Mouse (Mus musculus): ENCODE measurements around the gene Tmem54. TPM values are rescaled to one million over a fixed set of nuclear protein-coding genes. Genes with fewer than 3 reads are reported as not detected.

Gene Tmem54
- polyA plus RNA-seq, 1 experiment from 2014 or later = 10.6 TPM

DNA sequence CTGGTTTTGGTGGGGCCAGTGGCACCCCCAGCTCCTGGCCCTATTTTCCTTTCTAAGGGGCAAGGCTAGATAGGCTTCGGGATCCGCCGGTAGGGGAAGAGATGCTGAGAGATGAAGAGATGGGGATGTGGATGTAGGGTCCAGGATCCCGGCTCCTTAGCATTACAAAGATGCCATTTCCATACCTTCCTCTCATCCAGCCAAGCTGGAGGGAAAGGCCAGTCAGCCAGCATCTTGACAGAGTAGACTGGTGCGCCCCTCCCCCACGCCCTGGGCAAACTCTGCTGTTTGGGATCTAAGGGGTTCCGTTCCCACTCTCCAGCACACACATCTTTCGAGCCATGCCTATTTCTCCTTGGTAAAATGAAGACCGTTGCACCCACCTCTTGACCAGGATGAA is 725 bp downstream of the Tmem54 start:
- Histone ChIP-seq H3K4me3 (peak overlapping the region; percentile 41), H3K27me3 (peaks cover 54% of the 10 kb centered on the region), H3K4me2 (peak overlapping the region; percentile 65), H3K9me3 (no peaks in the 10 kb centered on the region), H3K36me3 (no peaks in the 10 kb centered on the region), H3K9ac (peak overlapping the region; percentile 62; the same call in 1 of the 2 replicates), H3K27ac (no peak overlapping the region), H3K4me1 (peaks cover 10% of the 10 kb centered on the region; the same call in 1 of the 2 replicates)
- WGBS = 16% methylated on average over 9 of the region's 9 CpGs
- ATAC-seq (ENCODE audit: insufficient number of reproducible peaks, insufficient read depth, low FRiP score, low TSS enrichment, low read depth) = no peak

GRCm38 (mm10) chr4:129107348-129107899 is 2.1 kb downstream of the Tmem54 start:
- H3K4me2 ChIP-seq = no peak overlapping the region
- 67% methylated on average over 10 of the region's 10 CpGs for WGBS
- H3K4me3 ChIP-seq = no peak overlapping the region
- peaks cover 54% of the 10 kb centered on the region for H3K27me3 ChIP-seq
- no peaks in the 10 kb centered on the region for H3K36me3 ChIP-seq
- H3K4me1 ChIP-seq = peaks cover 16% of the 10 kb centered on the region
- no peak for ATAC-seq (ENCODE audit: insufficient number of reproducible peaks, insufficient read depth, low FRiP score, low TSS enrichment, low read depth)
- no peak overlapping the region for H3K27ac ChIP-seq
- H3K9ac ChIP-seq = 0 out of 2 replicates have a peak overlapping the region, but pooled peaks have one; percentile 27
- H3K9me3 ChIP-seq = no peaks in the 10 kb centered on the region

- Histone ChIP-seq H3K4me1 (peaks cover 25% of the 10 kb centered on the region), H3K4me2 (no peak overlapping the region), H3K9ac (no peak overlapping the region), H3K36me3 (no peaks in the 10 kb centered on the region), H3K27me3 (peaks cover 50% of the 10 kb centered on the region), H3K27ac (no peak overlapping the region), H3K4me3 (no peak overlapping the region), H3K9me3 (no peaks in the 10 kb centered on the region)
- no peak for ATAC-seq (ENCODE audit: insufficient number of reproducible peaks, insufficient read depth, low FRiP score, low TSS enrichment, low read depth)
- 84% methylated on average over 7 of the region's 7 CpGs for WGBS
Measured at GRCm38 (mm10) chr4:129108624-129109023, 3.3 kb downstream of the Tmem54 start.

GRCm38 (mm10) chr4:129110804-129111203 is 5.5 kb downstream of the Tmem54 start:
- peaks cover 46% of the 10 kb centered on the region for H3K27me3 ChIP-seq
- H3K9ac ChIP-seq = no peak overlapping the region
- no peak overlapping the region for H3K4me3 ChIP-seq
- 87% methylated on average over 6 of the region's 6 CpGs for WGBS
- H3K9me3 ChIP-seq = no peaks in the 10 kb centered on the region
- no peak; the same call in 1 of the 2 replicates for ATAC-seq (ENCODE audit: insufficient number of reproducible peaks, insufficient read depth, low FRiP score, low TSS enrichment, low read depth)
- no peaks in the 10 kb centered on the region for H3K36me3 ChIP-seq
- no peak overlapping the region for H3K4me2 ChIP-seq
- no peak overlapping the region for H3K27ac ChIP-seq
- H3K4me1 ChIP-seq = peaks cover 19% of the 10 kb centered on the region

- H3K4me2 ChIP-seq = no peak overlapping the region
- no peak overlapping the region for H3K4me3 ChIP-seq
- ATAC-seq (ENCODE audit: insufficient number of reproducible peaks, insufficient read depth, low FRiP score, low TSS enrichment, low read depth) = no peak
- H3K9ac ChIP-seq = no peak overlapping the region
- peaks cover 45% of the 10 kb centered on the region for H3K27me3 ChIP-seq
- H3K4me1 ChIP-seq = peaks cover 15% of the 10 kb centered on the region
- no peaks in the 10 kb centered on the region for H3K9me3 ChIP-seq
- no peaks in the 10 kb centered on the region for H3K36me3 ChIP-seq
- 55% methylated on average over 11 of the region's 11 CpGs for WGBS
- H3K27ac ChIP-seq = no peak overlapping the region
Measured at GRCm38 (mm10) chr4:129111350-129111749, 6.0 kb downstream of the Tmem54 start.

- H3K9ac ChIP-seq = 0 out of 2 replicates have a peak overlapping the region, but pooled peaks have one; percentile 16
- no peak overlapping the region for H3K4me2 ChIP-seq
- H3K27ac ChIP-seq = no peak overlapping the region; the same call in 1 of the 2 replicates
- ATAC-seq (ENCODE audit: insufficient number of reproducible peaks, insufficient read depth, low FRiP score, low TSS enrichment, low read depth) = no peak
- H3K9me3 ChIP-seq = no peaks in the 10 kb centered on the region
- H3K4me3 ChIP-seq = no peak overlapping the region
- H3K36me3 ChIP-seq = no peaks in the 10 kb centered on the region
- peaks cover 43% of the 10 kb centered on the region for H3K27me3 ChIP-seq
- peaks cover 15% of the 10 kb centered on the region for H3K4me1 ChIP-seq
- WGBS = 52% methylated on average over 13 of the region's 13 CpGs
Measured at GRCm38 (mm10) chr4:129112231-129112630, 6.9 kb downstream of the Tmem54 start.

DNA sequence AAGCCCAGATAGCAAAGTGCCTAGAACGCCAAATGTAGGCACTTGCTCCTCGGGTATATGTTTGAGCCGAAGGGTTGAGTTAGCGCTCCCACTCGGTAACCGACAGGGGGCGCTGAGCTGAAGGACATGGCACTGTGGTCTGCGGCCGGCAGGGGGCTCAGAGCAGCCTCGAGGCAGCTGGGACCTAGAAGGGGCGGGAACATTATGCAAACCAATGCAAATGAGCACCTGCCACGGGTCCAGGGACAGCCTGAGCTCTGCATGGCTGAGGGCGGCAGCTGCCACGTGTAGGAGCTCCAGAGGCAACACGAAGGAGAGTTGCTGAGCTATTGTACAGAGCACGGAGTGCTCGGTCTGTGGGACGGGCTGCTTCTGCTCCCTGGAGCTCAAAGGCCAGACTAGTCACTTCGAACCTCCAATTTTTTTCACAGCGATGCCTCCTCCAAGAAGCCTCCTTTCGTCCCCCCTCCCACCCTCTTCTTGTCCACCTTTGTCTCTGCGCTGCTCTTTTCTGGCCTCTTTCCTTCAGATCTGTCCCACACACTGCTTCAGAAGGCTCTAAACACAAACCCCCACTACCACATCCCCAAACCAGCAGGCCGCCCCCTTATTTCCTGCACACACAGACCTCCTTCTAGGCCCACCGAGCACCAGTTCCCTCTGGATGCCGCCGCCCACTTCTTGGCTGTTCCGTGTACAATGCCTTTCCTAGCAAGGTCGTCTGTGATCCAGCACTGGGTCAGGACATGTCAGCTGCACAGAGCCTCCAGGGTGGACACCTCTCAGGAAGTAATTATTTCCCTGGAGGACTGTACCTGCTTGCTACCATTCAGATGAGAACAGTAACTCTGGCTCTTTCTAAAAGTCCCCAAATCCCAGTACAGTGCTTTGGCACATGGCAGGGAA is 8.0 kb downstream of the Tmem54 start:
- H3K9ac ChIP-seq = no peak overlapping the region; the same call in 1 of the 2 replicates
- peaks cover 34% of the 10 kb centered on the region; the same call in 1 of the 2 replicates for H3K27me3 ChIP-seq
- 32% methylated on average over 28 of the region's 28 CpGs for WGBS
- no peak overlapping the region for H3K4me3 ChIP-seq
- no peaks in the 10 kb centered on the region for H3K36me3 ChIP-seq
- peaks cover 15% of the 10 kb centered on the region for H3K4me1 ChIP-seq
- H3K27ac ChIP-seq = no peak overlapping the region
- H3K4me2 ChIP-seq = no peak overlapping the region
- no peak for ATAC-seq (ENCODE audit: insufficient number of reproducible peaks, insufficient read depth, low FRiP score, low TSS enrichment, low read depth)
- no peaks in the 10 kb centered on the region for H3K9me3 ChIP-seq

DNA sequence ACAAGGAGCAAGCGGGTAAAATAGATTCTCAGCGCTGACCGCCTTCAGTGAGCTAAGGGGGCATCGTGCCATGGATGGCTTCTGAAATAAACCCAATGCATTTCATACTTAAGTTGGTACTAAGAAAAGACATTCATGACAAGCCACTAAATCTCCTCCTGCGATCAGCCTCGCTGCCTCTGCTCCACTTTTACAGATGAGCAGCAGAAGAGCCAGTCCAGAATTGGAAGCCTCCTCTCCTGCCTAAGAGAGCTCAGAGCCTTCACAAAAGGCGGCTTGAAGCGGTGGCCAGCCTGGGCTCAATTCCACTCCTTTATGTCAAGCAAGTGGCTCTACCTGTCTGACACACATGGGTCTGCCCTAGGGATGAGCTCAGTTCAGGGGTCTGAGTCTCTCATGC is 11.4 kb downstream of the Tmem54 start:
- Histone ChIP-seq H3K9me3 (no peaks in the 10 kb centered on the region), H3K27me3 (peaks cover 62% of the 10 kb centered on the region), H3K9ac (no peak overlapping the region), H3K4me1 (peaks cover 31% of the 10 kb centered on the region), H3K4me3 (no peak overlapping the region), H3K36me3 (no peaks in the 10 kb centered on the region), H3K4me2 (no peak overlapping the region), H3K27ac (no peak overlapping the region)
- ATAC-seq (ENCODE audit: insufficient number of reproducible peaks, insufficient read depth, low FRiP score, low TSS enrichment, low read depth) = no peak
- WGBS = 91% methylated on average over 8 of the region's 8 CpGs

GRCm38 (mm10) chr4:129117720-129118510 is 12.6 kb downstream of the Tmem54 start:
- Histone ChIP-seq H3K36me3 (no peaks in the 10 kb centered on the region), H3K9ac (no peak overlapping the region), H3K4me3 (no peak overlapping the region), H3K9me3 (no peaks in the 10 kb centered on the region), H3K27me3 (peaks cover 72% of the 10 kb centered on the region), H3K27ac (no peak overlapping the region), H3K4me2 (no peak overlapping the region), H3K4me1 (peaks cover 21% of the 10 kb centered on the region)
- no peak for ATAC-seq (ENCODE audit: insufficient number of reproducible peaks, insufficient read depth, low FRiP score, low TSS enrichment, low read depth)
- 90% methylated on average over 14 of the region's 14 CpGs for WGBS

- no peak overlapping the region for H3K27ac ChIP-seq
- 65% methylated on average over 10 of the region's 10 CpGs for WGBS
- ATAC-seq (ENCODE audit: insufficient number of reproducible peaks, insufficient read depth, low FRiP score, low TSS enrichment, low read depth) = no peak
- H3K4me1 ChIP-seq = peaks cover 20% of the 10 kb centered on the region
- H3K27me3 ChIP-seq = peaks cover 76% of the 10 kb centered on the region
- no peaks in the 10 kb centered on the region for H3K9me3 ChIP-seq
- H3K4me2 ChIP-seq = no peak overlapping the region
- no peaks in the 10 kb centered on the region for H3K36me3 ChIP-seq
- no peak overlapping the region for H3K9ac ChIP-seq
- no peak overlapping the region for H3K4me3 ChIP-seq
Measured at GRCm38 (mm10) chr4:129119708-129120107, 14.4 kb downstream of the Tmem54 start.
